Mouse (Mus musculus) cortical plate, adult 2 months (tissue): Measurements from ENCODE around the gene Bmper. TPM values are rescaled to one million over a fixed set of nuclear protein-coding genes. Genes with fewer than 3 reads are reported as not detected.

Experiments
- H3K27ac ChIP-seq: fragments of 200-500 bp; 2 replicates; pipeline ENCODE4 v1.5.1; 2012; ENCODE audit warnings: low read length, control low read depth, inconsistent platforms; ENCODE audit not compliant: insufficient read depth
- H3K4me1 ChIP-seq: fragments of 200-500 bp; 2 replicates; pipeline ENCODE4 v1.6.1; 2011; ENCODE audit warnings: low read length; ENCODE audit not compliant: control insufficient read depth, insufficient read depth
- H3K4me3 ChIP-seq: fragments of 200-500 bp; 2 replicates; pipeline ENCODE4 v1.5.1; 2011; ENCODE audit warnings: mild to moderate bottlenecking, low read length, control low read depth; ENCODE audit not compliant: insufficient read depth
- CTCF ChIP-seq: fragments of 200-500 bp; IDR thresholded peaks from 2 replicates; pipeline ENCODE4 v1.5.1; 2011; ENCODE audit warnings: mild to moderate bottlenecking, control low read depth, low read length; ENCODE audit not compliant: insufficient read depth; ENCODE audit errors: extremely low read depth
- POLR2A ChIP-seq: fragments of 200-500 bp; IDR thresholded peaks from 2 replicates; pipeline ENCODE4 v1.6.1; 2011; ENCODE audit warnings: mild to moderate bottlenecking, low read length, control low read depth; ENCODE audit not compliant: insufficient read depth; ENCODE audit errors: extremely low read depth
- polyA plus RNA-seq: library from polyadenylated mRNA; depleted of rRNA; stranded (reverse); fragments of >200 nt; gene quantifications from 2 replicates; pipeline ENCODE4 v1.2.3, GENCODE M21; 2012

The Bmper gene
- polyA plus RNA-seq, 1 experiment, result 5.9 TPM

GRCm38 (mm10) chr9:23380171-23380835, 157.4 kb downstream of the Bmper start:
- Histone ChIP-seq H3K4me3 (no peak overlapping the region), H3K27ac (no peak overlapping the region), H3K4me1 (peaks cover 2% of the 10 kb centered on the region)
- TF ChIP-seq CTCF (no peak), POLR2A (no peak)

- peaks cover 2% of the 10 kb centered on the region for H3K4me1 ChIP-seq
- TF ChIP-seq CTCF, result no peak
- no peak for TF ChIP-seq POLR2A
- H3K4me3 ChIP-seq, result no peak overlapping the region
- no peak overlapping the region for H3K27ac ChIP-seq
Observed at GRCm38 (mm10) chr9:23383291-23383690, 160.4 kb downstream of the Bmper start.

GRCm38 (mm10) chr9:23383837-23384236, 161.0 kb downstream of the Bmper start:
- TF ChIP-seq CTCF, result no peak
- TF ChIP-seq POLR2A, result no peak
- Histone ChIP-seq H3K4me3 (no peak overlapping the region), H3K4me1 (peaks cover 2% of the 10 kb centered on the region), H3K27ac (no peak overlapping the region)

GRCm38 (mm10) chr9:23384880-23385279, 162.0 kb downstream of the Bmper start:
- Histone ChIP-seq H3K27ac (no peak overlapping the region), H3K4me1 (peaks cover 2% of the 10 kb centered on the region), H3K4me3 (no peak overlapping the region)
- TF ChIP-seq CTCF (no peak), POLR2A (no peak)

- Histone ChIP-seq H3K27ac (no peak overlapping the region), H3K4me3 (no peak overlapping the region), H3K4me1 (no peaks in the 10 kb centered on the region)
- TF ChIP-seq CTCF (no peak), POLR2A (no peak)
Observed at GRCm38 (mm10) chr9:23386201-23386600, 163.3 kb downstream of the Bmper start.

GRCm38 (mm10) chr9:23390118-23390517, 167.2 kb downstream of the Bmper start:
- Histone ChIP-seq H3K4me1 (no peaks in the 10 kb centered on the region), H3K27ac (no peak overlapping the region), H3K4me3 (no peak overlapping the region)
- TF ChIP-seq POLR2A (no peak), CTCF (no peak)

GRCm38 (mm10) chr9:23394652-23395317, 171.9 kb downstream of the Bmper start:
- H3K27ac ChIP-seq, result no peak overlapping the region
- TF ChIP-seq CTCF (peak; percentile 7; the same call in 1 of the 2 replicates), POLR2A (no peak)
- H3K4me3 ChIP-seq, result no peak overlapping the region
- H3K4me1 ChIP-seq, result no peaks in the 10 kb centered on the region

- Histone ChIP-seq H3K4me1 (no peaks in the 10 kb centered on the region), H3K27ac (no peak overlapping the region), H3K4me3 (no peak overlapping the region)
- TF ChIP-seq POLR2A, result no peak
- TF ChIP-seq CTCF, result no peak
Observed at GRCm38 (mm10) chr9:23396186-23396585, 173.3 kb downstream of the Bmper start.

GRCm38 (mm10) chr9:23397876-23398275, 175.0 kb downstream of the Bmper start:
- Histone ChIP-seq H3K4me1 (no peaks in the 10 kb centered on the region), H3K4me3 (no peak overlapping the region), H3K27ac (no peak overlapping the region)
- TF ChIP-seq POLR2A (no peak), CTCF (no peak)
